Mouse (Mus musculus): ENCODE data around the gene Siva1. TPM values are rescaled to one million over a fixed set of nuclear protein-coding genes. Genes with fewer than 3 reads are reported as not detected.

Siva1 gene
- total RNA-seq, 2 experiments from 2014 or later, result 45.4 to 46.9 TPM

DNA sequence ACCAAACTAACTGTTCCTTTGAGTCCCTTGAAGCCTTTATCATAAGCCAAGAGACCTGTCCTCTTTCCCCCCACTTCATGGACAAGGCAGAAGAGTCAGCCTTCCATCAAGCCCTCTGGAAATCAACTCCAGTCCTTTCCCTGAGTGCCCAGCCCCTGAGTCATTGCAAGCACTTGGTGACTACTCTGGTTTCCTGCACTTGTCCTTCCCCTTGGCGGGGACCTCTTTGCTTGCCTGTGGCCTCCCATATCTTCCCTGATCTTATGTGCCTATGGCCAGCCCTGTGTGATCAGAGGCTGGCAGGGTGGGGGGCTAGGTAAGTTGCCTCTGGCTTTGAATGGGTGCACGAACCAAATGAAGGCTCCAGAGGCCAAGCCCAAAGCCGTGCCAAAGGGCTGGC is 22.6 kb upstream of the Siva1 start:
- peak in 1 of 2 experiments; percentile 57 for DNase-seq

GRCm38 (mm10) chr12:112623742-112624141 is 20.7 kb upstream of the Siva1 start:
- peak; percentile 61 to 81 for DNase-seq

DNA sequence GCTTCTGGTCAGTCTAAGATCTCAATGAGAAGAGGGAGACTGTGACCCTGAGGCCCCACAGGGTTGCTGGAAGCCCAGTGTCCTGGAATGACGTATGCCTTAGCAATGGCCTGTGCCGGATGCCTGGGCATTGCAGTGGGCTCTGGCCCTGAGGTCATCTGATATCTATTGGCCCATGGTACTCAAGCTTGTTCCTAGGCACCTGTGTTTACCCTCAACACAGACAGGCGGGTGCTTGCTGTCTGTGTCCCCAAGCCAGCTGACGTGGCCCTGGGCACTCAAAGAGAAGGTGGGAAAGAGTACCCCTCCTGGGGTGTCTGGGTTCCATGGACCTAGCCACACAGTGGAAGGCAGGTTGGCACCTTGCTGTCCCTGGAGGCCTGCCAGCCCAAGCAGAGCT is 18.8 kb upstream of the Siva1 start:
- DNase-seq, result no peak

DNA sequence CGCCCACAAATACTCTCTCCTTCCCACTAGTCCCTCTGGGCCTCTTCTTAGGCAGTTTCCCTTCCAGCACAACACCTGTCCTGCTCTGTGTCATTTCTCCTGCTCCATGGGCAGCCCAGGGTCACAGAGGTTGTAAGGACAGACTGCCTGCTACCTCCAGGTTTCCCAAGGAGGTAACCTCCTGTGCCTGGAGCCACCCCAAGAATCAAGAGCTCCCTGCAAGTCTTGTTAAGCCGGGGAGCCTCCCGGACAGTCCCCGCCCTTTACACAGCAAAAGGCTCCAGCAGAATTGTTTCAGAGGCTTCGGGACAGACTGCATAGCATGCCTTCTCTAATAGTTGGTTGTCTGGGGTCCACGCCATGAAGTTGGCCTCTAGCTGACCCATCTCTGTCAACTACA is 18.0 kb upstream of the Siva1 start:
- no peak for DNase-seq

DNA sequence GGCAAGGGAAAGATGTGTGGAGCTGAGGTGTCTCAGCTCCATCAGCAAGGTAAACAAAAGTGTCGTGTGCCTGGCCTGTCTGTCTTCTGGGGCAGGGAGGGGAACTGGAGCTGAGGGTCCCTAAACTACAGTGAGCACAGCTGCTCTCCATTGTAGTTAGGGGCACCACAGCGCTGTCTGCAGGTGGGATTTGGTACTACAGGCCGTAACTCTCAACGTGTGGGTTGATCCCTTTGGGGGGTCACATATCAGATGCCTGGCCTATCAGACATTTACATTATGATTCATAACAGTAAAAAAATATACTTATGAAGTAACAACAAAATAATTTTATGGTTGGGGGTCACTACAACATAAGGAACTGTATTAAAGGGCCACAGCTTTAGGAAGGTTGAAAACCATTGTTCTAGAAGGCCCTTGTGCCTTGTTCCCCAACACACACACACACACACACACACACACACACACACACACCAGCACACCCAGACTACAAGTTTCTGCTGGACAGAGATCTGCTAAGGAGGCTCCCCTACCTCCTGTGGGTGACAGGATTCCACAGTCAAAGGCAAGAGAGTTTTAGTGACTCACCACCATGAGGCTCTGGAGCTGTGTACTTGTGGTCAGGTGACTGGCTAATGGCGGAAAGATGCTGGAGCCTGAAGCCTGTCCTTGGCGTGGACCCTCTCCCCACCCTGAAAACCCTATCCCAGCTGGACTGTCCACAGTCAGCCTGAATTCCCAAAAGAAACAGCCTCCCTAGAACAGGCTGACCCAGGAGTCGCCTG is 17.2 kb upstream of the Siva1 start:
- DNase-seq, result no peak

- no peak for DNase-seq
These were observed 16.3 kb upstream of the Siva1 start for GRCm38 (mm10) chr12:112628197-112628596.

DNA sequence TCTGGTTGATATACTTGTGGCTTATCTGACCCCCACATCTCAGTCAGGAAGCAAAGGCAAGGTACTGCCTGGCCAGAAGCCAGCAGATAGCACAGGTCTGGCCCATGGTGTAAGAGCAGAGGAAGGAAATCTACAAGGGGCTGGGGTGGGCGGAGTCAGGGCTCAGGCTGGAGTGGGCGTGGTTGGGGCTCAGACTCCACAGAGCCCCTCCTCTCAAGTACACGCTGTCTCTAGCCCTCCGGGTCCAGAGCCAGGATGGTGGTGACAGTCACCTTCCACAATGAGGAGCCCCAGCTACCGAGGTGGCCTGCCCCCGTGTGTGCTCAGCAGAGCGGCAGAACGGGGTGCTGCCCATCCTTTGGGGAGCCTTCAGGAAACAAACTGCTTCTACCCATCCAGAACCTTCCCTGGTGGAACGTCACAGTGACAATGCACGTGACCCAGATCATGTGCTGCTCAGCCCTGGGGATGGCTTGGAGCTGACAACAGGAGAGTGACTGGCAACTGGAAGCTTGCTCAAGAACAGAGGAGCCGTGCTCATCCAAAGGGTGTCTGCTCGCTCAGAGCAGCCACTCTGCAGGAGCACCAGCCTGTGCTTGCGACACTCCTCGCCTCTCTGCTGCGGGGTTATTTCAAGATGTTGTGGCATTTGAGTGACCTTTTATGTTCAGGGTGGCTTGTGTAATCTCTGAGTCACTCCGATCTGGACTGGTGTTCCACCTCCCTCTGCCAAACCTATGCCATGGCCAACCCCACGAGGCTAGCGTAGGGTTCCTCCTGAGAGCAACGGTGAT is 15.4 kb upstream of the Siva1 start:
- peak; percentile 82 to 84 for DNase-seq

DNA sequence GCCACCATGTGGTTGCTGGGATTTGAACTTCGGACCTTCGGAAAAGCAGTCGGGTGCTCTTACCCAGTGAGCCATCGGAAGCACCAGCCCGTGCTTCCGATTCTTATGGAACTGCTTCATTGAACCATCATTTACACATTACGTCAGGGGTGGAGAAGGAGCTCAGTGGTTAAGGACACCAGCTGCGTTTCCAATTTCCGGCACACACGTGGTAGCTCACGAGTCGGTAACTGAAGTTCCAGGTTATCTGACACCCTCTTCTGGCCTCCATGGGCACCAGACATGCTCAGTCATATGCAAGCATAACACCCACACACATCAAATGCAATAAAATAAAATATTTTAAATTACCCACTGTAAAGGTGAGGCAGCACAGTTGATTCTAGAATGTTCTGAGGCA is 14.4 kb upstream of the Siva1 start:
- DNase-seq, result no peak

DNA sequence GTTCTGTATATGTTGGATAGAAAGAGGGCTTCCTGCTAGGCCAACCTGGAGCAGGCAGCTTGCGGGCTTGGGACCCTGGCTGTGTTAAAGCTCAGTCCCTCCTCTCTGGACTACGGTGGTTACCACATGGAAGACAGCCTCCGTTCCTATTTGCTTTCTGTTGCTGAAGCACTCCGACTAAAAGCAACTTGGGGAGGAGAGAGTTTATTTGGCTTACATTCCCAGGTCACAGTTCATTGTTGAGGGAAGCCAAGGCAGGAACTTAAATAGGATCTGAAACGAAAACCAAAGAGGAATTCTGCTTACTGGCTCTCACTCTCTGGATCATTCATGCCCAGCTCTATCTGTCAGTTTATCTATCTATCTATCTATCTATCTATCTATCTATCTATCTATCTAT is 13.7 kb upstream of the Siva1 start:
- DNase-seq, result no peak

- DNase-seq, result no peak
These were observed 13.0 kb upstream of the Siva1 start for GRCm38 (mm10) chr12:112631472-112631871.

DNA sequence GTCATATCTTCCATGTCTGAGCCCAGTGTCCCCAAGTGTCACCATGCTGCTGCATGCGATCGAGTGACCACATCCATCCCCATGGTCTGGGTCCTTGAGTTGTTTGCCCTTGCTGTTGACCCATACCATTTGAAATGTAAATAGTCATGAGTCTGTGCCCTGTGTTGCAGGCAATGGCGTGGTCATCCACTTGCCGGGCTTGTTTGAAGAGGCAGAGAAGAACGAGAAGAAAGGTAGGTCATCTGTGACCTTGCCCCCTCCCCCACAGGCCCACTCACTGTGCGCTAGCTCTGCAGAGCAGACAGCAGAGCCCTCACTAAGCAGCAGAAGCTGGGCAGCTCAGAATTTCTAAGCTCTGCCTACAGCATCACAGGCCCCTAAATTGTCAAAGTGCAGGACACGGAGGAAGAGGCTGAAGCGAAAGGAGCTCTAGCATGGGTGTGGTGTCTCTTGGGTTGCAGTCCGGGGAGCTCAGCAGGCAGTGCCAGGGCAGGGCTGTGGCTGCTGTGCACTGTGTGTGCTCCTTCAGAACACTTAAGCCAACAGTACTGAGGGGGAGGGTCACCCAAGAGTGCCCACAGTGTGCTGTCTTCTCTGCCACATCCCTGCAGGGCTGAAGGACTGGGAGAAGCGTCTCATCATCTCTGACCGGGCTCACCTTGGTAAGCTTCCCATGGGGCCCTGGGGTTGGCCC is 12.2 kb upstream of the Siva1 start:
- DNase-seq, result no peak

- no peak for DNase-seq
These were observed 11.6 kb upstream of the Siva1 start for GRCm38 (mm10) chr12:112632907-112633306.

DNA sequence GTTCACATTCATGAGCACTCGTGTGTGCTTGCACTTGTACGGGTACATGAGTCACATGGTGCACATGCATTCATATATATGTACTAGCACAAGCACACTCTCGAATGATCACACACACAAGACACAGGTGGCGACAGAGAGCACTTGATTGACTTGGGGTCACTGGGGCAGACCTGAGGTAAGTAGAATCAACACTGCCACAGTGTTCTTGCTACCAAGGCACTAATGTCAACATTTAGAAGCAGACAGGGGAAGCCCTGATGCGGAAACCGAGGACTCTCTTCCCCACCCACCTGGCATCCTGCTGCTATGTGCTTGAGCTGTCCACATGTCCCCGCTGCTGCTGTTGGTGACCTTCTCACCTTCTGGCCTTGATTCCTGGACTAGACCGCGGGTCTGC is 10.8 kb upstream of the Siva1 start:
- DNase-seq, result no peak

GRCm38 (mm10) chr12:112639526-112639925 is 5.0 kb upstream of the Siva1 start:
- no peak for DNase-seq

DNA sequence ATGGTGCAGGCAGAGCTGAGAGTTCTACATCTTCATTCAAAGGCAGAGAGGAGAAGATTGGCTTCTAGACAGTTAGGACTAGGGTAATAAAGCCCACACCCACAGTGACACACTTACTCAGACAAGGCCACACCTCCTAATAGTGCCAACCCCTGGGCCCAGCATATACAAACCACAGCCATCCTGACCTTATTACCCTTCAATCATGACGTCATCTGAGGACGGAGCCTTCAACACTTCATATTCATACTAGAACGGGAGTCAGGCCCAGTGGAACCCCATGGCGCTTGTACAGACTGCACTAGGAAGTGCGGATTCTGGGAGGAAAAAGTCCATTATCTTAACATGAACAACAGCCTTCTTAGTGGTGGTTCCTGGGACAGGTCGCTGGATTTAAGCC is 1.4 kb upstream of the Siva1 start:
- DNase-seq, result no peak

DNA sequence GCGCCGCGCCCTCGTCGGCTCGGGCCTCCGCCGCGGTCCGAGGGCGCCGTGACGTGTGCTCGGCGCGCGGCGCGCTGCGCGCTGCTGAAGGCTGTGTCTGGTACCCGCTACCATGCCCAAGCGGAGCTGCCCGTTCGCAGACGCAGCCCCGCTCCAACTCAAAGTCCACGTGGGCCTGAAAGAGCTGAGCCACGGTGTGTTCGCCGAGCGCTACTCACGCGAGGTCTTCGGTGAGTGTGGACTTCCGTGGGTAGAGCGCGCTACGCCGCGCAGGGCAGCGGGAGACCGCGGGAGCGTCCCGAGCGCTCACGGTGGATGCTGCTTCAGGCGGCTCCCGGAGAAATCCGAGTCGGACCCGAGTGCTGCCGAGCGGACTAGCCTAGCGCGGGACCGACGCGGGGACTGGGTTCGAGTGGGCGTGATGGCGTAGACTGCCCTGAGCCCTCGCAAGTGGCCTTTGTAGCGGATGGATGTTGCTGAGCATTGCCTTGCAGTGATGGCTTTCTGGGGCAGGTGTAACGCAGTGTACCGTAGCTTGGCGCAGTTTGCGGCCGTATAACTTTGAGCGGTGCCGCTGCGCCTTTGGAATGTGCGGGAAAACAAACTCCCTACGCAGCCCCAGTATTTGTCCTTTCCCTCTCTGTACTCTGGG is 502 bp downstream of the Siva1 start:
- DNase-seq, result peak; percentile 49 to 60

- no peak for DNase-seq
These were observed 1.7 kb downstream of the Siva1 start for GRCm38 (mm10) chr12:112646139-112646538.

DNA sequence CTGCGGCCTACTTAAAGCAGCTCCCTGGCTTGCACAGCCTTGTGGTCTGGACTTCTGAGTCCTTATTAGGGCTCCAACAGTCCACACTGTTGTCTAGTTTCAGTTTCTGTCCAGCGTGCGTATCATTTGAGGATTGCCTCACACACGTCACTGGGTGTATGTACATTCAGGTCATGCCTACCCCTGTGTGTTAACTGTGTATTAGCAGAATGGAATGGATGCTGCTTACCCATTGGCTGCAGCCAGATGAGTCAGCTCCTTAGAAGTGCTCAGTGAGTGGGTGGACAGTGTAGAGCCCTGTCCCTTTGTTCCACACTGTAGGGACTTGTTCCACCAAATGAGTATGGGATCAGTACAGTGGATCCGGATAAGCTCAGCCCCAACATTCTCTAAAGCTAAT is 3.6 kb downstream of the Siva1 start:
- no peak for DNase-seq

- no peak for DNase-seq
These were observed 7.4 kb downstream of the Siva1 start for GRCm38 (mm10) chr12:112651778-112652439.

GRCm38 (mm10) chr12:112653157-112653824 is 8.8 kb downstream of the Siva1 start:
- DNase-seq, result peak; percentile 85 to 89

- DNase-seq, result no peak
These were observed 9.6 kb downstream of the Siva1 start for GRCm38 (mm10) chr12:112654076-112654475.
